Mouse (Mus musculus): ENCODE measurements around the gene Gm11077.

The Gm11077 gene

DNA sequence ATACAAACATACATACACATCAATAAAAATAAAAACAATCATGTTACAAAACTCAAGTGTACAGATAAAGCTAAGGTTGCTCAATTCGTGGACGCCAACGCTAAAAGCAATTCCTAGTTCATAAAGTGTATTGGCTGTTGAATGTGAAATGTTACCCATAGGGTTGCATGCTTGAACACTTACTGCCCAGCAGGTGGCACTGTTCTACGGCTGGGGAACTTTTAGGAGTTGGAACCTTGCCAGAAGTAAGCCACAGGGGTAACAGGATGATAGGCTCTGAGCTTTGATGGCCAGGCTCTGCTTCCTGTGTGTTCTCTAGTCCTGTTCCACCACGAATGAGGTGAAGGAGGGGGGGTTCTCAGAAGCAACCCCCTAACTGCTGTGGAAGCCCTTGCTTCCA, at the start of gene Gm11077:
TSS of gene Gm11077 (plus strand) at position 13 of the 400 bp plus-strand sequence.
- DNase-seq (ENCODE audit: low spot score): no peak

DNA sequence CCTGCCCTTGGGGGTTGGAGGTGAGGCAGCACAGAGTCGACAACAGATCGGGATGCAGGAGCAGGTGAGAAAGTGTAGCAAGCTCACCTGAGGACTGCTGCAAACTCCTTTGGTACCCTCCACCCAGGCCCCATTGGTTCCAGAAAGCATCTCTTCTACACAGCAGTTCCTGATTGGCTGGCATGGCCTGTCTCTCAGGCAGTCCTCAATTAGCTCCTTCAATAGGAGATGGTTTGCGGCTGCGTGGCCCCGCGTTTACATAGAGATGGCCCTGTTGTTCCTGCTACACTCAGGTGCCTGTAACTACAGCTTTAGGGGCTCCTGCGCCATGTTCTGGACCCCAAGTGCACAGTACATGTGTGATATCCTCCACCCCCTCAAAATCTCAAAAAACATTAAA, 48.4 kb upstream of the Gm11077 start:
- no peak for DNase-seq (ENCODE audit: low spot score)

GRCm38 (mm10) chr6:140682829-140683228, 46.3 kb upstream of the Gm11077 start:
- DNase-seq (ENCODE audit: low spot score): no peak

GRCm38 (mm10) chr6:140684403-140684802, 44.7 kb upstream of the Gm11077 start:
- DNase-seq (ENCODE audit: low spot score): no peak

DNA sequence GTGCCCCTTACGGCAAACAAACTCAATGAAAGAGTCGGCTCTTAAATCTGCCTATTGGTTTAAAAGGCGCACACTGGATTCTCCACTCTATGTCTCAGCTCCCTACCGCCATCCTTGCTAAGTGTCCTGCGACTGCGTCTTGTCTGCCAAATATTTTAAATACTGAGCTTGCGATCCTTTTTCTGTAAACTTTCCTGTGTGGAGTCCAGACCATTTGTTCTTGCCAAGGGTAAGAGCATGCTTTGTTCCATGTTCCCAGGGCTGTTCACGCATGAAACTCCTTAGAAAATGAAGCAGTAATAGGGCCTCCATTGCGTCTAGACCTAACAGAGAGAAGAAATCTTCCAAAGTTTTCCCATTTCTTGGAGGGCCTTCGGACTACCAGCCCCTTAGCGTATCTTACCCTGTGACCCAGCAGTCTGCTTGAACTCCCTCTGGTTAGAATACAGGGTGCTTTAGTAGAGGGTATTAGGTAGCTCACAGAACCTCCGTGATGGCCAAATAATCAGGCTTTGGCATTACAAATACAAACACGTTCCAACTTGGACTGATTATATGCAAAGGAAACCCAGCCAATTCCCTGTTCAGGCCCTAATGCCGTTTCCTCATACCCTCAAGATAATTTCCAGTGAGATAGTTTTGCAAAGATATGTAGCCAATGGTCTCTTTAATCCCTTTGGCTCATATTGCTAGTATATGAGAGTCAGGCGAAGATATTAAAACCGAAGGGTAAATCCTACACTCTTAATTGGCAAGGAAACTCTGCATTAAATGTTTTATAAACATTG, 39.3 kb upstream of the Gm11077 start:
- no peak for DNase-seq (ENCODE audit: low spot score)

DNA sequence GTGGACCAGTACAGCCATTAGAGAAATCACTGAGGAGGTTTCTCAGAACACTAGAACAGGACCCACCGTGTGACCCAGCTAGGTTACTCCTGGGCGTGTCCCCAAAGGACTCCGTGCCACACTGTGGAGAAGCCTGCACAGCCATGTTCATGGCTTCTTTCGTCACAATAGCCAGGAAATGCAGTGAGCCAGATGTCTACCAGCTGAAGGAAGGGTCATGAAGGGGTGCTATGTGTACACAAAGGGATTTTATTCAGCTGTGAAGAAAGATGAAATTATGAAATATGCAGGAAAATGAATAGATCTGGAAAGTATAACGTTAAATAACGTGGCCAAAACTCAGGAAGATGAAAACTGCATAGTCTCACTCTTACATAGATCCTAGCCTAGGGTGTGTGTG, 36.9 kb upstream of the Gm11077 start:
- no peak for DNase-seq (ENCODE audit: low spot score)

- no peak for DNase-seq (ENCODE audit: low spot score)
Measured at GRCm38 (mm10) chr6:140696192-140696879, 32.7 kb upstream of the Gm11077 start.

DNA sequence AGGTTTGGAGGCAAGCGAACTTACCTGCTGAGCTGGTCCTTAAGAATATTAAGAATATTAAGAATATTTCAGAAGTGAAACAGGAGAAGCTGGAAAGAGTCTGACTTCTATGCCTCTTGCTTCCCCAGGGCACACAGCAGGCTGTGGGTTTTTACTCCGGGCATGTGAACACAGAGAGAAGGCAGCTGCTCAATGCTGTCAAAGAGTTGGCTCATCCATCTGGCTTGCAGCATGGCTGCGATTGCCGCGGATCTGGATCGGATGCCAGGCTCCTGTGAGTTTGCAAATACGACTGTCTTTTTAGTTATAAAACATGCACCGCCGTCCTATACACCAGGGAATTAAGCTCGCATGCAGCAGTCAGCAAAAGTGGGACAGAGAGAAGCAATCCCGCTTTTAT, 31.1 kb upstream of the Gm11077 start:
- peak; percentile 61 for DNase-seq (ENCODE audit: low spot score)

DNA sequence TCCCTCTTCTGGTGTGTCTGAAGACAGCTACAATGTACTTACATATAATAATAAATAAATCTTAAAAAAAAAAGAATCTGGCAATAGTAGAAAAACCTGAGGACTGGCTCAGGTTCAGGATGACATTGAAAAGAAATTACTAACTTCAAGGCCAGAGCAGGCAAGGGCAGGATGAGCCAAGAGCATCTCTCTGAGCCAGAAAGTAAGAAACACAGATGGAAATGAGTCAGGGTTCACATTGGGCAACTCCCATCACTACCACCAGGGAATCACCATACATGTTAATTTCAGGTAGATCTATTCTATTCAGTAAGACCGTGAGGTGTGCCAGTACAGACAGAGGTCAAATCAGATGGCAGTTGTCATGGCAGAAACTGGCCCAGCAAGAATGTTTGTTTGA, 30.5 kb upstream of the Gm11077 start:
- DNase-seq (ENCODE audit: low spot score): no peak

- DNase-seq (ENCODE audit: low spot score): no peak
Measured at GRCm38 (mm10) chr6:140701259-140701658, 27.8 kb upstream of the Gm11077 start.

- DNase-seq (ENCODE audit: low spot score): no peak
Measured at GRCm38 (mm10) chr6:140705132-140705531, 24.0 kb upstream of the Gm11077 start.

- no peak for DNase-seq (ENCODE audit: low spot score)
Measured at GRCm38 (mm10) chr6:140706056-140706455, 23.0 kb upstream of the Gm11077 start.

- DNase-seq (ENCODE audit: low spot score): no peak
Measured at GRCm38 (mm10) chr6:140708059-140708458, 21.0 kb upstream of the Gm11077 start.

- DNase-seq (ENCODE audit: low spot score): no peak
Measured at GRCm38 (mm10) chr6:140709415-140710107, 19.5 kb upstream of the Gm11077 start.

DNA sequence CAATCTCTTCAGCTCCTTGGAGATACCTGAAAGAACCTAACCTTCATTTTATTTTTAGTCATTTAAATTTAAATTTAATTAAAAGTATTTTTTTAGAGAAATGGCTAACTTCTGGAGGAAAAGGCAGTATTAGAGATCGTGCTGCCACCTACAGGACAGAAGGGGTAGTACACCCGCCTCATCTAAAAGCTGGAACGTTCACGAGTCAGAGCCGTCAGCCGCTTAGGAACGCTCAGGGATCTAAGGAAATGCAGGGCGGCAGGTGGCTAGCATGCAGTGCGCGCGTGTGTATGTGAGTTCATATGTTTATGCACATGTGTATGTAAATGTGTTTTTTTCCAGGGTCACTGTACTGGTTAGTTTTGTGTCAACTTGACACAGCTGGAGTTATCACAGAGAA, 16.3 kb upstream of the Gm11077 start:
- DNase-seq (ENCODE audit: low spot score): peak; percentile 67

DNA sequence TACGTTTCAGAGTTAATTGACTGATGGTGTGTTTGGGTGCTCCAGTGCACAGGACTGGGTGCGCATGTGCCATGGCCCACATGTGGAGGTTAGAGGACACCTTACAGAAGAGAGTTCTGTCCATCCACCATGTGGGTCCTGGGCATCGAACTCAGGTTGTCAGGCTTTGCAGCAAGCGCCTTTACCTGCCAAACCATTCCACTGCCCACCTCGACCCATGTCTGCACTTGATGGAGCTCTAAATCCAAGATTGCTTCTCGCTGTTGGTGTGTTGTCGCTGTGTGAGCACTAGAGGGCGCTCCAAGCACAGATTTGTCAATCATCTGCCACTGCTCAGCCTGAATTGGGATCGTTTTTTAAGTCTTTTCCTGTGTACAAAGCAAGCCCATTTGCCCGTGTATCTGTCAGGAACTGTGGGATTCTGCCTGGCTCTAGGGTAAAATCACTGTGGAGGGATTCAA, 14.1 kb upstream of the Gm11077 start:
- peak; percentile 72 for DNase-seq (ENCODE audit: low spot score)

DNA sequence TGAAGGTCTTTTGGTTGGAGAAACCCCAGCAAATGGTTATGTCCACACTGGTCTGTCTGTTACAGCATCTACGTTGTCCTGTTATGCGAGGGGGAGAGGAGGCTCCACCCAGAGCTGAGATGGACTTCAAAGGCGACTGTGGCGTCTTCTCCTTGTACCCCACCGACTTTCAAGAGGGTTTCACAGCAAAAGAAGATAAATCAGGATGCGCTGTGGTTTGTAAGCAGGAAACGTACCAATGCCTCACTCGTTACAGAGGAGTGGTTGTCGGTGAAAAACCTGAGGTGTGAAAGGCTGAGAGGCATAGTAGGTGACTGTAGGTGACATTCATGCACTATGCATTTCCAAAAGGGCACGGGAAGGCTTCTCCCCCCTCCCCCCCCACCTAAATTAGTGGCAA, 7.0 kb upstream of the Gm11077 start:
- no peak for DNase-seq (ENCODE audit: low spot score)

GRCm38 (mm10) chr6:140730669-140731401, 1.8 kb downstream of the Gm11077 start:
- no peak for DNase-seq (ENCODE audit: low spot score)

- DNase-seq (ENCODE audit: low spot score): peak; percentile 81
Measured at GRCm38 (mm10) chr6:140731402-140731730, 2.3 kb downstream of the Gm11077 start.

DNA sequence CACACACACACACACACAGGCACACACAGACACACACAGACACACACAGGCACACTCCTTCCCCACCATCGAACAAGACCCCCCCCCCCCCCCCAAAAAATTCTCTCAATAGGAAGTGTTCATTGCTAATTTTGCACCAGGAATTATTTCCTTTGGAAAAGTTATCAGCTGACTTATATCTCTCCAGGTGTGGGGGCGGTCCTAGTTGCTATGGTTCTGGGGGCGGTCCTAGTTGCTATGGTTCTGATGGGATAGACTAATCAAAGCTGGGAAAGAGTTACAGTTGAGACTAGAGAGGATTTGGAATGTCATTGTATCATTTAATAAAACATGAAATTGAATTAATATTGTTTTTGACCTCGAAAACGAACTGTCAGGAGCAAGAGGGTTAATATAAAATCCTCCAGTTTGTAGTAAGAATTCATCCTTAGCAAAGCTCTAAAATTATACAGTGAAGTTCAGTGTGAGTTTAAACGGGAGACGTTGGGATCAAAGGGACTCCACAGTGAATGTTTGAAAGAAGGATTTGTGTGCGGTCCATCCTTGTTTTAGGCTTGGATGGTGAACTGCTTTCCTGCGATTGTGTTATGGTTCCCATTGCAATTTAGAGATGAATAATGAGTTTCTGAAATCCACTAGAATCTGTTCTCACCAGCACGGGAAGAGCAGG, 4.0 kb downstream of the Gm11077 start:
- no peak for DNase-seq (ENCODE audit: low spot score)

- no peak for DNase-seq (ENCODE audit: low spot score)
Measured at GRCm38 (mm10) chr6:140733641-140733986, 4.5 kb downstream of the Gm11077 start.

- DNase-seq (ENCODE audit: low spot score): no peak
Measured at GRCm38 (mm10) chr6:140745586-140745985, 16.5 kb downstream of the Gm11077 start.

All from layer of hippocampus, adult 9-10 months (tissue).